Mouse (Mus musculus) neural tube, embryonic 13.5 days (tissue): Measurements from ENCODE around the gene Pld3. TPM values are rescaled to one million over a fixed set of nuclear protein-coding genes. Genes with fewer than 3 reads are reported as not detected.
A peak's percentile ranks its signal among the peaks of the same experiment; 100 is the strongest.

Source experiments
- ATAC-seq: fragments of 200-750 bp; cut with Nextera tagmentation; 2 replicates; pipeline ENCODE4 v1.8.0; 2017; ENCODE audit warnings: low read depth, mild to moderate bottlenecking, moderate TSS enrichment, moderate library complexity
- H3K27ac ChIP-seq: fragments of 300-500 bp; sonication (generic); replicated peaks from 2 replicates; pipeline ENCODE4 v1.5.1; 2015; ENCODE audit warnings: moderate library complexity, mild to moderate bottlenecking, inconsistent platforms
- H3K27me3 ChIP-seq: fragments of 300-500 bp; sonication (generic); 2 replicates; pipeline ENCODE4 v1.6.1; 2015; ENCODE audit warnings: mild to moderate bottlenecking, inconsistent platforms
- H3K36me3 ChIP-seq: fragments of 300-500 bp; sonication (generic); 2 replicates; pipeline ENCODE4 v1.6.1; 2015; ENCODE audit warnings: mild to moderate bottlenecking, inconsistent platforms
- H3K4me1 ChIP-seq: fragments of 300-500 bp; sonication (generic); replicated peaks from 2 replicates; pipeline ENCODE4 v1.6.1; 2015; ENCODE audit warnings: inconsistent platforms
- H3K4me2 ChIP-seq: fragments of 300-500 bp; sonication (generic); 2 replicates; pipeline ENCODE4 v1.6.1; 2015; ENCODE audit warnings: inconsistent platforms, mild to moderate bottlenecking, moderate library complexity
- H3K4me3 ChIP-seq: fragments of 300-500 bp; sonication (generic); 2 replicates; pipeline ENCODE4 v1.5.1; 2015; ENCODE audit warnings: mild to moderate bottlenecking, inconsistent platforms
- H3K9ac ChIP-seq: fragments of 300-500 bp; sonication (generic); 2 replicates; pipeline ENCODE4 v1.6.1; 2015; ENCODE audit warnings: moderate library complexity, mild to moderate bottlenecking, inconsistent platforms
- H3K9me3 ChIP-seq: fragments of 300-500 bp; sonication (generic); 2 replicates; pipeline ENCODE4 v1.6.1; 2016; ENCODE audit warnings: inconsistent platforms
- WGBS: fragments of 180-500 bp; shearing (Covaris S2); methylation state at CpG from one replicate; pipeline ENCODE4 v1.1.7; 2015; 5-methylcytosine and 5-hydroxymethylcytosine counted together
- polyA plus RNA-seq: library from polyadenylated mRNA; unstranded; fragments of >200 nt; fragmentation: Nextera tagmentation; extraction: Ambion mirVana; gene quantifications from 2 replicates; pipeline ENCODE4 v1.2.1, GENCODE M21; 2015

The Pld3 gene
- polyA plus RNA-seq, 1 experiment from 2014 or later: 128 TPM

DNA sequence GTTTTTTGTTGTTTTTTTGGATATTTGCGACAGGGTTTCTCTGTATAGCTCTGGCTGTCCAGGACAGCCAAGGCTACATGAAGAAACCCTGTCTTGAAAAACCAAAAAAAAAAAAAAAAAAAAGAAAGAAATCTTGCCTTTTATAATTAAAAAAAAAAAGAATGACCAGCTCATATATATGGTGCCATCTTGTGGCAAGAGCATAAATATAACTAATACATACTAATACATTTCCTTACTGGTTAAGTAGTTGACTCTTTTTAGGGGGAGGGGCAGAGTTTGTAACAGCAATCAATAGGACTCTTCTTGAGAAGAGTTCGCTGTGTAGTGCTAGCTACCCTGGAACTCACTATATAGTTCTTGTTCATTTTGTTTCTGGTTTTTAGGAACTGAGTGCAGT is 34.7 kb upstream of the Pld3 start:
- no peak overlapping the region for H3K27ac ChIP-seq
- no peaks in the 10 kb centered on the region for H3K27me3 ChIP-seq
- peaks cover 24% of the 10 kb centered on the region for H3K36me3 ChIP-seq
- H3K4me1 ChIP-seq: peaks cover 3% of the 10 kb centered on the region
- H3K4me3 ChIP-seq: no peak overlapping the region
- no peak overlapping the region for H3K9ac ChIP-seq
- 86% methylated on average over 2 of the region's 2 CpGs for WGBS
- no peak for ATAC-seq
- H3K9me3 ChIP-seq: no peaks in the 10 kb centered on the region
- H3K4me2 ChIP-seq: no peak overlapping the region

- H3K4me1 ChIP-seq: no peaks in the 10 kb centered on the region
- no peak for ATAC-seq
- no peaks in the 10 kb centered on the region for H3K27me3 ChIP-seq
- no peak overlapping the region for H3K4me2 ChIP-seq
- H3K36me3 ChIP-seq: peaks cover 32% of the 10 kb centered on the region
- H3K9ac ChIP-seq: no peak overlapping the region
- WGBS: 73% methylated on average over 2 of the region's 2 CpGs
- H3K9me3 ChIP-seq: no peaks in the 10 kb centered on the region
- no peak overlapping the region for H3K4me3 ChIP-seq
- no peak overlapping the region for H3K27ac ChIP-seq
Observed at GRCm38 (mm10) chr7:27586861-27587260, 33.8 kb upstream of the Pld3 start.

DNA sequence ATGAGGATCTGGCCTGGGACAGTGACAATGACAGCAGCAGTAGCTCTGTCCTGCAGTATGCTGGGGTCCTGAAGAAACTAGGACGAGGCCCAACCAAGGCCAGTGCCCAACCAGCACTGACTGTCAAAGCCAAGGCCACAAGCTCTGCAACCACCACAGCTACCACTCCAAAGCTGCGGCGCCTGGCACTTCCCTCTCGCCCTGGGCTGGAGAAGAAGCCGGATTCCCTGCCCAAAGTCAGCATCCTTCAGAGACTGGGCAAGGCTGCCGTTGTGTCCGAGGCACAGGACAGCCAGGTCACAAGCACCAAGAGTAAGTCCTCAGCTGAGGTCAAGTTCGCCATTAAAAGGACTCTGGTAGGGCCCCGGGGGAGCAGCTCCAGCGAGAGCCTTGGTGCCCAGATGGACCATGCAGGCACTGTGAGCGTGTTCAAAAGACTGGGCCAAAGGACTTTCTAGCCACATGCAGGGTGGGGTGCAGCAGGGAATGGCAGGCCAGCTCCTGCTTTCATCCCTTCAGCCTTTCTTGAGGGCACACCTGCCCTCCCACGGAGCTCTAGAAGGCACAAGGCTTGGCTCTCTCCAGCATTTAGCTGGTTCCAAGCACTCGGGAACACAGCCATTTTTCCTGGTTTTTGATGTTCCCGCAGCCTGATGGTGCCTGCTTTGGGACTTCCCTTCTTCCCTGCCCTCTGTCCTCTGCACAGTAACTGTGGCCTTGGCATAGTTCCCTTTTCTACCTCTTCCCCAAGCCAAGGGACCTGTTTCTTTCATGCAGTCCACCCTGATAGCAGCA is 27.6 kb upstream of the Pld3 start:
- Histone ChIP-seq H3K9ac (no peak overlapping the region), H3K4me2 (no peak overlapping the region), H3K27ac (no peak overlapping the region), H3K36me3 (peaks cover 93% of the 10 kb centered on the region), H3K4me1 (no peaks in the 10 kb centered on the region), H3K4me3 (no peak overlapping the region), H3K27me3 (no peaks in the 10 kb centered on the region), H3K9me3 (no peaks in the 10 kb centered on the region)
- no peak for ATAC-seq
- whole genome bisulfite sequencing: 90% methylated on average over 14 of the region's 14 CpGs

- Histone ChIP-seq H3K4me3 (no peak overlapping the region), H3K27ac (no peak overlapping the region), H3K4me2 (no peak overlapping the region), H3K9me3 (no peaks in the 10 kb centered on the region), H3K27me3 (no peaks in the 10 kb centered on the region), H3K9ac (no peak overlapping the region), H3K4me1 (no peaks in the 10 kb centered on the region), H3K36me3 (peaks cover 96% of the 10 kb centered on the region)
- no peak for ATAC-seq
- WGBS: 82% methylated on average over 7 of the region's 7 CpGs
Observed at GRCm38 (mm10) chr7:27578465-27578864, 25.4 kb upstream of the Pld3 start.

DNA sequence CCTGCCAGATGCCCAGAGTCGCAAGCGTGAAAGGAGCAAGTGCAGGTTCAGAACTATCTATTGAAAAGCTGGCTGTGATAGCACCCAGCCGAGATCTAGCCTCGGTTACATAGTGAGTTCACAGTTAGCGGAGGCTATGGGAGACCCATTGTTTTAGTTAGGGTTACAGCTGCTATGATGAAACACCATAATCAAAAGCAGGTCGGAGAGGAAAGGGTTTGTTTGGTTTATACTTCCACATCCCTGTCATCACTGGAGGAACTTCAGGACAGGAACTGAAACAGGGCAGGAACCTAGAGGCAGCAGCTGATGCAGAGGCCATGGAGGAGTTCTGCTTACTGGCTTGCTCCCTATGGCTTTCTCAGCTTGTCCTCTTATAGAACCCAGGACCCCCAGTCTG is 24.6 kb upstream of the Pld3 start:
- Histone ChIP-seq H3K9me3 (no peaks in the 10 kb centered on the region), H3K36me3 (peaks cover 92% of the 10 kb centered on the region), H3K4me2 (no peak overlapping the region), H3K4me1 (no peaks in the 10 kb centered on the region), H3K27me3 (no peaks in the 10 kb centered on the region), H3K27ac (no peak overlapping the region), H3K4me3 (no peak overlapping the region), H3K9ac (no peak overlapping the region)
- no peak for ATAC-seq
- 92% methylated on average over 6 of the region's 6 CpGs for WGBS

DNA sequence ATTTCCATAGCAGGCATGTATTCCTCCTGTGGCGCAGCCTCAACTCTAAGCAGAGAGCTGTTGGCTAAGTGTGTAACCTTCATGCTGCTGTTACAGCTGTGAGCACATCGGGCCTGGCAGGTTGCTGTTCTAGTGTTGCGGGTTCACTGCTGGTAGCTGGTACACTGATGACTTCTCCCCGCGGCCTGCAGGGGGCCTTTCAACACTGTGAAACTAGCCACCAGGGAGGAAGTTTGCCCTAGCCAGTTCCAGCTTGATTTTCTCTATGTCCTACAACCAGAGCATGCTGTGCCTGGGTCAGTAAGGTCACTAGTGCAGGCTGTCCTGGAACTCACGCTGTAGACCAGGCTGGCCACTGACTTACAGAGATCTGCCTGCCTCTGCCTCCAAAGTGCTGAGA is 23.9 kb upstream of the Pld3 start:
- no peak for ATAC-seq
- Histone ChIP-seq H3K36me3 (peaks cover 92% of the 10 kb centered on the region), H3K27me3 (no peaks in the 10 kb centered on the region)

GRCm38 (mm10) chr7:27574124-27574880 is 21.3 kb upstream of the Pld3 start:
- H3K4me3 ChIP-seq: no peak overlapping the region
- H3K4me2 ChIP-seq: no peak overlapping the region
- no peak for ATAC-seq
- H3K36me3 ChIP-seq: peaks cover 88% of the 10 kb centered on the region
- H3K27me3 ChIP-seq: no peaks in the 10 kb centered on the region
- no peaks in the 10 kb centered on the region for H3K9me3 ChIP-seq
- WGBS: 93% methylated on average over 14 of the region's 14 CpGs
- no peak overlapping the region for H3K9ac ChIP-seq
- no peak overlapping the region for H3K27ac ChIP-seq
- no peaks in the 10 kb centered on the region for H3K4me1 ChIP-seq

More for the DNA sequence above, 23.9 kb upstream of the Pld3 start:
- Histone ChIP-seq H3K9ac (no peak overlapping the region), H3K4me2 (no peak overlapping the region), H3K4me3 (no peak overlapping the region), H3K27ac (no peak overlapping the region), H3K9me3 (no peaks in the 10 kb centered on the region), H3K4me1 (no peaks in the 10 kb centered on the region)
- WGBS: 73% methylated on average over 6 of the region's 6 CpGs

DNA sequence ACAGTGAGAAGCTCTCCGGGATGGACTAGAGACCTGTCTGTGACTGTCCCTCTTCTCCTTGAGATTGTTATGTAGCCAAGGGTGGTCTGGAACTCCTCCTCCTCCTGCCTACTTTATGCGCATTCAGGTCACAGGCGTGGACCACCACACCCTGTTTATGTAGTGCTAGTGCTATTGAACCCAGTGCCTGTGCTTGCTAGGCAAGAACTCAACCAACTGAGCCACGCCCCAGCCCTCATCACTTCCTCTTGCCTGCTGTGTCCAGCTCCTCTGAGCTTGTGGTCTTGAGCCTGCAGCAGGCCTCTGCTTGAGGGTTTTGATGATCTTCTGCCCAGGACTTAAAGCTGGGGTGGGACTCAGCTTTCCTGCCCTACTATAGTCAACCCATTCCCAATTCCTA is 19.1 kb upstream of the Pld3 start:
- no peaks in the 10 kb centered on the region for H3K9me3 ChIP-seq
- H3K4me1 ChIP-seq: no peaks in the 10 kb centered on the region
- no peak overlapping the region for H3K4me2 ChIP-seq
- ATAC-seq: no peak
- H3K36me3 ChIP-seq: peaks cover 89% of the 10 kb centered on the region
- no peak overlapping the region for H3K9ac ChIP-seq
- WGBS: 96% methylated on average over 4 of the region's 4 CpGs
- no peak overlapping the region for H3K27ac ChIP-seq
- H3K27me3 ChIP-seq: no peaks in the 10 kb centered on the region
- no peak overlapping the region for H3K4me3 ChIP-seq

- Histone ChIP-seq H3K27me3 (no peaks in the 10 kb centered on the region), H3K4me3 (no peak overlapping the region), H3K36me3 (peaks cover 83% of the 10 kb centered on the region), H3K4me2 (no peak overlapping the region), H3K9me3 (no peaks in the 10 kb centered on the region), H3K4me1 (no peaks in the 10 kb centered on the region), H3K27ac (no peak overlapping the region), H3K9ac (no peak overlapping the region)
- ATAC-seq: no peak
- WGBS: 90% methylated on average over 5 of the region's 5 CpGs
Observed at GRCm38 (mm10) chr7:27569580-27570224, 16.7 kb upstream of the Pld3 start.

DNA sequence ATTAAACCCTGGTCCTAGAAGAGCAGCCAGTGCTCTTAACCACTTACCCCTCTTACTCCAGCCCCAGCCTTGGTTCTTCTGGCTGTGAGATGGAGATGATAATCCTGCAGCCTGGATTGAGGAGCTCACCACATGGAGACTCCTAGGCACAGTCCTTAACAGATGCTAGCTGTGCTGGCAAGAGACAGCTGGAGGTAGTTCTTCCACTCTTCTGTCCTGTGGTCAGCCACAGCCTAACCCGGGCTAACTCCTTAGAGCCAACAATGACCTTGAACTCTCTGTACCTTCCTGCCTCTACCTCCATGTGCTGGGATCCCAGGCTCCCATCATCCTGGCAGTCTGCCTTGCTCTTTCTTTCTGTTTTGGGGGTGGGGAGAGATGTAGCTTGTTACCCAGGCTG is 8.0 kb upstream of the Pld3 start:
- WGBS: 100% methylated on average over 1 of the region's 1 CpGs
- no peak for ATAC-seq
- peaks cover 77% of the 10 kb centered on the region for H3K36me3 ChIP-seq

DNA sequence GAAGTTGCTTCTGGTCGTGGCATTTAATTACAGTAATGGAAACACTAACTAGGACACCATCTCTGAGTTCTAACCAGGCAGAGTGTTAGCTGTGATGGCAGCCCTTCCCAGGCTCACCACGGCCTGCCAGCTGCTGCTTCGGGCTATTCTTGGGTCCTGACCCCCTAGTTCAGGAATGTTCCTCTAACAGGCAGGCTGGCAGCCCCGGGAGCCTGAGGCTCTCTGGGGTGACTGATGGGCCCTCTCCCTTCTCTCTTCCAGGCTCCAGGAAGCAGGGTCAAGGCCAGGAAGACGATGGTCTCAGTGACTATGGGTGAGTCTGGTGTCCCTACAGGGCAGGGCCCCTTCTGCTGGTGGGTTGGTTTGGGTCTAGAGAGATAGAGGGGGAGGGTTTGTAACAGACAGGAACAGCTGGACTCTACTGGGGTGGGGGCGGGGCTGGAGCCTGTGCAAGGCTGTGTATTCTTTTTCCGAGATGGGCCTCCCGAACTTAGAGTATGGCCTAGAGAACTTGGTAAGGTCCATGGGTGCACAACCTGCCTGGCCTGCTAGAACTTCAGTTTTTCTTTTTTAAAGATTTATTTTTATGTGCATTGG is 7.4 kb upstream of the Pld3 start:
- no peaks in the 10 kb centered on the region for H3K9me3 ChIP-seq
- no peak overlapping the region for H3K27ac ChIP-seq
- no peak overlapping the region for H3K4me3 ChIP-seq
- no peak for ATAC-seq
- no peaks in the 10 kb centered on the region for H3K27me3 ChIP-seq
- H3K9ac ChIP-seq: 0 out of 2 replicates have a peak overlapping the region, but pooled peaks have one; percentile 23
- H3K36me3 ChIP-seq: peaks cover 79% of the 10 kb centered on the region
- WGBS: 78% methylated on average over 8 of the region's 8 CpGs
- no peak overlapping the region for H3K4me2 ChIP-seq
- no peaks in the 10 kb centered on the region for H3K4me1 ChIP-seq

More for the DNA sequence above, 8.0 kb upstream of the Pld3 start:
- Histone ChIP-seq H3K4me1 (no peaks in the 10 kb centered on the region), H3K27ac (no peak overlapping the region), H3K9ac (no peak overlapping the region), H3K9me3 (no peaks in the 10 kb centered on the region), H3K27me3 (no peaks in the 10 kb centered on the region), H3K4me2 (no peak overlapping the region), H3K4me3 (no peak overlapping the region)

DNA sequence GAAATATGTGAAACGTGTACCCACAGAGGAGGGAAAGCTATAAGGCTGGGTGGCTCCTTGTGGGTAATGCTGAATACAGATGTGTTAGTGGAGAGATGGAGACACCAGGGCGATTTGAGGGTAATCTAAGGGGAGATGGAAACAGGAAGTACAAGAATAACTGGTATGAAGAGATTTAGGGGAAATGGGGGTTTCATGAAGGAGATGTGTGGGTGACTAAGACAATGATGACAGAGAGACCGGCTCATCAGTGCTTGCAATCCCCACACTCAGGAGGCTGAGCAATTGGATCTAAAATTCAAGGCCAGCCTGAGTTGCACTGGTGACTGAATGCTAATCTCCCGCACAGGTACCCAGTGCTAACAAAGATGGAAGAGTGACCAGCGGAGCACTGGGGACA is 948 bp downstream of the Pld3 start:
- peaks cover 14% of the 10 kb centered on the region for H3K36me3 ChIP-seq
- H3K9ac ChIP-seq: peak overlapping the region; percentile 71; the same call in 1 of the 2 replicates
- H3K27me3 ChIP-seq: no peaks in the 10 kb centered on the region
- no peaks in the 10 kb centered on the region for H3K9me3 ChIP-seq
- peaks cover 25% of the 10 kb centered on the region for H3K4me1 ChIP-seq
- WGBS: 56% methylated on average over 5 of the region's 5 CpGs
- H3K27ac ChIP-seq: no peak overlapping the region
- peak overlapping the region; percentile 75 for H3K4me2 ChIP-seq
- no peak for ATAC-seq
- H3K4me3 ChIP-seq: peak overlapping the region; percentile 63
